Mouse (Mus musculus): ENCODE results near the gene Pim1.

DNA sequence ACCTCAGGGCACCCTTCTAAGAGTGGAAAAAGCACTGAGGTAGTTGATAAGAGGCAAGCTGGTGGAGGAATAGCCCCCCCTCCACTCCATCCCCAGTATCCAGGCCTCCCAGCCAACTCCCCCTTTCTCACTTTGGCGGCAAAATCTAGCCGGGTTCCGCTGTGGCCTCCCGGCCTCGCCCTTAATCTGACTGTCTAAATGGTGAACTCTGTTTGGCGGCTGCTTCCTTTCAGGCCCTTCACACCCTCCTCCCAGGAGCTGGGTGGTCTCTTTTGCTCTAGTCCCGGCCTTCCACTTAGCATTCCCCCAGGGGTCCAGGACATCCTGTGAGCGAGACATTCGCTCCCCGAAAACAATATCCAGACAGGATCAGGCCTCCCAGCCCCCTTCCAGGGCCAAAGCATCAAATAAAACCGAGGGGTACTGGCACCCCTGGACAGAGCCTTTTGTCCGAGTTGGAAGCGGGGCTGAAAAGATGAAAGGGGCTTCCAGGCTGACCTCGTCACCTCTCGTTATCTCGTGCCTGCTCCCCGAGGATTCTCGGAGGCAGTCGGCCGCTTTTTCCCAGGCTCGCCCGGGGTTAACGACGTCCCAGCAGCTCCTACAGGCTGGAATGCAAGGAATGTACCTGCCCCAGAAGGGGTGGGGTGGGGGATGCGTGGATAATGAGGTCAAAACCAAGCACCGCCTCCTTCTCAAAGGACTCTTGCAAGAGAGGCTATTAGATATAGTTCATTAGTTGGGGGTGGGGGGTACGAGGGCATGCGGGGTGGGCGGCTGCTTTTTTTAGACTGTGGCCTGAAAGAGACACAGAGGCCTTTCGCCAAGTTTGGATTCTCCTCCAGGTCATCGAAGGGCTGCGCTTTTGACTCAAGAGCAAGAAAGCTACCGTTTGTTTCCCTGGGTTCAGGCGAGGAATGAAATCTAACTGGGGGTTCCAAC is 39.4 kb upstream of the Pim1 start:
- TF ChIP-seq CTCF (IDR thresholded peaks at IDR 0.05; ENCODE audit: low read depth) (peak; percentile 49), EP300 (optimal IDR thresholded peaks at IDR 0.05) (no peak)
